Comparison of ENCODE assay signal across 24 mouse cellular contexts in the genomic region with DNA sequence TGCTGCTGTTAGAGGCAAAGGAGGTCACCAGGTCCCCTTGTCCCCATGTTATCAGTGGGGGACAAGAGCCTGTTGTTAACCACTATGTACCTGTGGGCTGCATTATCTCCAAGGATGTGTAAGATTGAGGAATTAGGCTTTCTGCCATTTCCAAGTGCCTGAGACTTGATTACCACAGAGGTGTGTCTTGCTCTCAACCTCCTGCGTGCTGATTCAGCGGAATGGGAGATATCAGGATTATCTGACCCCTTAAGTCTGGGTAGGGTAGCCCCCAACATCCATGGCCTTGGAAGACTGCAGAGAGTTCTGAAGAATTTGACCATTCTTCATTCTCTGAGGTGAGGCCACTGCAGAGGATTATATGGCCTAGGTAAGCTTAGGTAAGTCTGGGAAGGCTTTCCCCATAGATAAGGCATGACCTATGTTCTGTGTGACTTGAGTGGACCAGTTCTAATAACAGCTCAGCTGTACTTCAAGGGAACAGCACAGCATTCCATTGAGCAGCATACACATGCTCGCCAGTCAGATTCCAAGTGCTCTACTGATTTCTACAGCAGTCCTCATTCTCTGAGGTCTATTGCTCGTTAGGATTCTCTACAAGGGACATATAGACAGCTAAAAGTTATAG. TPM values are rescaled to one million over a fixed set of nuclear protein-coding genes. Genes with fewer than 3 reads are reported as not detected.
A peak's percentile ranks its signal among the peaks of the same experiment; 100 is the strongest.
DNase-seq lines count a peak whose midpoint lies in the region; ATAC-seq lines count a peak whose summit lies in the region.
"Had no signal": no experiment of that assay in that cellular context is flagged by ENCODE, and none has a peak within 500 bp of the region (broad histone marks: within the 10 kb centered on the region; RNA-seq: fewer than 3 reads in every experiment).

No protein-coding gene starts in this region.

- no peak overlapping the region for H3K4me3 ChIP-seq in heart, embryonic 12.5 days
- H3K4me3 ChIP-seq in intestine, embryonic 16.5 days (ENCODE audit: low read length): no peak overlapping the region
- H3K4me3 ChIP-seq: embryonic facial prominence, embryonic 12.5 days; embryonic facial prominence, embryonic 15.5 days; forebrain, embryonic 12.5 days; forebrain, embryonic 15.5 days; heart, embryonic 13.5 days; hindbrain, embryonic 12.5 days; hindbrain, embryonic 15.5 days had no signal

- DNase-seq in heart, adult 9 months (ENCODE audit: low spot score in 2 of 2): no peak
- peak; percentile 60 for DNase-seq in retina, postnatal 1 day
- no peak for DNase-seq in retina, embryonic 14.5 days (ENCODE audit: low spot score)
- no peak for DNase-seq in cerebellum, postnatal 10 days
- no peak for DNase-seq in B cell, adult 2 months
- DNase-seq: adrenal gland, postnatal 10 days; adrenal gland, postnatal 36 days; cerebellum, adult 18-20 months; cerebellum, adult 9-10 months; gastrocnemius, postnatal 25 days; heart, postnatal 10 days; kidney, adult 8-10 months had no signal

- ATAC-seq in heart, embryonic 12.5 days (ENCODE audit: insufficient number of reproducible peaks, low FRiP score): no peak
- peak; percentile 89 for ATAC-seq in intestine, embryonic 16.5 days
- ATAC-seq: CD4-positive, CD25-positive, alpha-beta regulatory T cell, adult 4 months; forebrain, embryonic 15.5 days; Patski had no signal

- peaks cover 59% of the 10 kb centered on the region for H3K36me3 ChIP-seq in heart, embryonic 12.5 days
- peaks cover 14% of the 10 kb centered on the region; the same call in 1 of the 2 replicates for H3K36me3 ChIP-seq in intestine, embryonic 16.5 days (ENCODE audit: control insufficient read depth, insufficient read depth, low read length)

- H3K9me3 ChIP-seq in heart, embryonic 12.5 days (replicated peaks): no peaks in the 10 kb centered on the region
- H3K9me3 ChIP-seq in intestine, embryonic 16.5 days (ENCODE audit: control insufficient read depth, low read length): no peaks in the 10 kb centered on the region
- H3K9me3 ChIP-seq: embryonic facial prominence, embryonic 12.5 days; embryonic facial prominence, embryonic 15.5 days; forebrain, embryonic 12.5 days; forebrain, embryonic 15.5 days; G1E; heart, embryonic 13.5 days; hindbrain, embryonic 12.5 days; hindbrain, embryonic 15.5 days had no signal

- no peak overlapping the region for H3K9ac ChIP-seq in heart, embryonic 12.5 days
- no peak overlapping the region for H3K9ac ChIP-seq in intestine, embryonic 16.5 days (ENCODE audit: low read depth, low read length)
- H3K9ac ChIP-seq: embryonic facial prominence, embryonic 12.5 days; embryonic facial prominence, embryonic 15.5 days; forebrain, embryonic 12.5 days; forebrain, embryonic 15.5 days; heart, embryonic 13.5 days; hindbrain, embryonic 12.5 days; hindbrain, embryonic 15.5 days had no signal

- peaks cover 15% of the 10 kb centered on the region for H3K4me1 ChIP-seq in heart, embryonic 12.5 days (replicated peaks)
- no peaks in the 10 kb centered on the region for H3K4me1 ChIP-seq in intestine, embryonic 16.5 days (ENCODE audit: control insufficient read depth, insufficient read depth, low read length)
- H3K4me1 ChIP-seq: embryonic facial prominence, embryonic 12.5 days; embryonic facial prominence, embryonic 15.5 days; forebrain, embryonic 15.5 days; hindbrain, embryonic 12.5 days; hindbrain, embryonic 15.5 days had no signal

- 69% methylated on average over 4 of the region's 4 CpGs for WGBS in heart, embryonic 12.5 days
- WGBS in intestine, embryonic 16.5 days: 79% methylated on average over 4 of the region's 4 CpGs

- H3K27ac ChIP-seq in heart, embryonic 12.5 days (ENCODE audit: poor library complexity, severe bottlenecking): peak overlapping the region; percentile 14; the same call in 1 of the 2 replicates
- H3K27ac ChIP-seq in intestine, embryonic 16.5 days (ENCODE audit: low read length): no peak overlapping the region
- H3K27ac ChIP-seq: embryonic facial prominence, embryonic 12.5 days; embryonic facial prominence, embryonic 15.5 days; forebrain, embryonic 12.5 days; forebrain, embryonic 15.5 days; heart, embryonic 13.5 days; hindbrain, embryonic 12.5 days; hindbrain, embryonic 15.5 days had no signal

- H3K27me3 ChIP-seq in heart, embryonic 12.5 days (replicated peaks): no peaks in the 10 kb centered on the region
- no peaks in the 10 kb centered on the region for H3K27me3 ChIP-seq in intestine, embryonic 16.5 days (replicated peaks; ENCODE audit: control insufficient read depth, insufficient read depth, low read length)
- H3K27me3 ChIP-seq: embryonic facial prominence, embryonic 12.5 days; embryonic facial prominence, embryonic 15.5 days; forebrain, embryonic 15.5 days; heart, embryonic 13.5 days; hindbrain, embryonic 12.5 days; hindbrain, embryonic 15.5 days; Patski had no signal

- no peak overlapping the region for H3K4me2 ChIP-seq in heart, embryonic 12.5 days
- H3K4me2 ChIP-seq in intestine, embryonic 16.5 days (ENCODE audit: low read depth, low read length): no peak overlapping the region
- H3K4me2 ChIP-seq: embryonic facial prominence, embryonic 12.5 days; embryonic facial prominence, embryonic 15.5 days; forebrain, embryonic 12.5 days; forebrain, embryonic 15.5 days; heart, embryonic 13.5 days; hindbrain, embryonic 12.5 days; hindbrain, embryonic 15.5 days had no signal

RNA-seq across cellular contexts. Expression of gene Rasa2, which starts 52.9 kb away (rescaled TPM):
- 16.1 and 17.6 TPM in 2 replicates for polyA plus RNA-seq in heart, embryonic 12.5 days (2016; fragmentation: Nextera tagmentation; extraction: Ambion mirVana)
- 13.7 and 15.3 TPM in 2 replicates for polyA plus RNA-seq in intestine, embryonic 16.5 days (2015; fragmentation: Nextera tagmentation; extraction: Ambion mirVana)
